Mouse (Mus musculus): ENCODE measurements around the gene Rarg. TPM values are rescaled to one million over a fixed set of nuclear protein-coding genes. Genes with fewer than 3 reads are reported as not detected.

The Rarg gene
- polyA plus RNA-seq, 1 experiment: 2.9 TPM

DNA sequence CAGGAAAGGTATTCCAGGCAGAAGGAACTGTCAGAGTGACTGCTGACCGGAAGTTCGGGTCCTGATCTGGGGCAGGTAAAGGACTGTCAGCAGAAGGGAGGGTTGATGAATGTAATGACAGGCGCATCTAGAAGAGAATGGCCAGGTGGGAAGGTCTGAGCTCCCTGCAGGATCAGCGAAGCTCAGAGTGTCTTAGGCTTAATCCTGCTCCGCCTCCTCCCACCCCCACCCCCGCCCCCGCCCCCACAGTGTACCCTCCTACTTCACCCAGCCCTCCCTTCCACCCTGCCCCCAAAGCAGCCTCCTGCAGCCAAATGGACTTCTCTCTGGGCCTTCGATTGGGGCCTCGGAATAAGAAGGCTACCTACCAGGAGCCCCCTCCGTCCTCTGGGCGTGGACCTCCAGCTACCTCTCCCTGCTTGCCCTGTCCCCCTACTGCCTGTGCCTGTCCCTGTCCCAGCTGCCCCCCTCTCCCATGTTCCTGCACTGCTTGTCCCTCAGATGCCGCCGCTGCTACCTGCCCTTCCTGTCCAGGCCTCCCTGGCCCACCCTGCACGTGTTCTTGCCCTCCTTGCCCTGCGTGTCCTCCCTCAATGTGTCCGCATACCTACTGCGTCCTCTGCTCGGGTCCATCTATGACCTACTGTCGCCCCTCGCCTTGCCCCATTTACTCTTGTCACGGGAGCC is 13.1 kb upstream of the Rarg start, which contains the start of gene Gm9918:
Gene Gm9918, plus strand, starts transcription at position 290 of the 687 bp plus-strand sequence.
- no peak for TF ChIP-seq GATA1 (IDR thresholded peaks at IDR 0.05; ENCODE audit: low read length)

DNA sequence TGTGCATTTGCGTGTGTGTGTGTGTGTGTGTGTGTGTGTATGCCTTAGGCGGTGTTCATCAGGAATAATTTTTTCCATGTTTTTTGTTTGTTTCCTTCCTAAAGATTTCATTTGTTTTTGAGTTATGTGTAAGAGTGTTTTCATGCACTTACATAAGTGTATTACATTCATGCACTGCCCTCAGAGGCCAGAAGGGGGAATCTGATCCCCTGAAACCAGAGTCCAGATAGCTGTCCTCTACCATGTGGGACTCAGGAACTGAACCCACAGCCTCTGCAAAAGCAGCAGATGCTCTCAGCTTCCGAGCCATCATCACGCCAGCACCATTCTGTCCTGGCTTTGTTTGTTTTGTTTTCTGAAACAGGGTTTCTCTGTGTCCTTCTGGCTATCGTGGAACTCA is 8.2 kb upstream of the Rarg start:
- no peak for TF ChIP-seq GATA1 (IDR thresholded peaks at IDR 0.05; ENCODE audit: low read length)

DNA sequence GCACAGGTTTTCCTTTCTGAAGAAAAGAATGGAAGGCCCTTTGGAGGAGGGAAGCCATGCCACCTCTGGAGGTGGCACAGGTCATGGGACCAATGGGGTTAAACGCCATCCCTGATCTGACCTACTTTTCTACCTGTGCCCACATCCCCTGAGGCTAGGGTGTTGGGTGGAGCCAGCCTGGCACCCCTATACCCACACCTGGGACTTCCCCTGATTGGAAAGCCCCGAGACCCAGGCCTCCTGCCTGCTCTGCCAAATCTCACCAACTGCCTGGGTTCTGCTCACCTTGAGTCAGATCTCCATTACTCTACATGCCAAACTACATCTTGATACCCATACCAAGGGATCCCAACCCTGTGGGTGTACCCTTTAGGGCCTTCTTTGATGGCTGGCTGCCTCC is 5.7 kb upstream of the Rarg start:
- TF ChIP-seq GATA1 (IDR thresholded peaks at IDR 0.05; ENCODE audit: low read length): no peak

DNA sequence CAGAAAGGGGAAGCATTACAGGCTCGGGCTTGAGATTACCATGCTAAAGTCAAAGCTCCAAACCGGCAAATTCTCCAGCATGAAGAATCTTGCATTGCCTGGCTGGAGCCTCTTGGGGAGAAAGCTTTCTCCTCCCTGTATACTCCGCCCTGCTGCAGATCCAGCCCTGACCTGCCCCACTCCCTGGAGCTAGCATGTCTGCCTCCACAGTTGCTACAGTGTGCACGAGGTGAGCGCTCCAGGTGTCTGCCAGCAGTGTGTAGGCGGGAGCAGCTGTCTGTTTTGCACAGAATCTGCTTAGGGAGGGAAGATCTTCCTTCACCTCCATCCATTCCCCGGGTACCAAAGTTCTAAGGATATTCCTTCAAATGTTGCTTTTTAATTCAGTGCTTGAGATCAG is 5.3 kb upstream of the Rarg start:
- TF ChIP-seq GATA1 (IDR thresholded peaks at IDR 0.05; ENCODE audit: low read length): no peak

DNA sequence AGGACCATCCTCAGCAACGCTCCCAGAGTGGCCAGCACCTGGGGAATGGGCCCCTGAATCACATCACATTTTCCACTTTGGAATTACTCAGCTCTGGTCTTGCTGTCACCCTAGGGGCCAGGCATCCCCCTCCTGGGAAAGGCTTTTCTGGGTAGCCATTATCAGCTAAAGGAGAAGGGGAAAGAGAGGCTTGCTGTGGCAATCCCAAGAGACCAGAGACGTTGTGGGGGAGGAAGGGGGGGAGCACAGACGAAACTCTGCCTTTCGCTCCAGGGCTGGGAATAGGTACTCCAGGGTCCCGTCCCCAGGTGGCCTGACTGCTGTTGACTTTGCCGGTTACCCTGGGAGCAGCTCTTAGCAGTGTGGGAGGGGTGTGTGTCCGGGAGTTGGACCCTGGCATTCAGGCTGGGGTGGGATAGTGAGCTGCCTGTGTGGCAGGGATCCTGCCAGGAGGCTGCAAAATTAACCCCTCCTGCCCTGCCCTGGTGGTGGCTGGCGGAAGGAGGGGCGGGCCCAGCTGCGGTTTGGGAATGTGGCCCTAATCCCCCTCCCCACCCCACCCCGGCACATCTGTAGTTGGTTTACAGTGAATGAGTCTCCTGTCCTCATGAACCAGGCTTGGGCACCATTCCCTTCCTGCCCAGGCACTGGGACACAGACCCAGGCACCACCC is 1.4 kb upstream of the Rarg start:
- no peak for TF ChIP-seq GATA1 (IDR thresholded peaks at IDR 0.05; ENCODE audit: low read length)

DNA sequence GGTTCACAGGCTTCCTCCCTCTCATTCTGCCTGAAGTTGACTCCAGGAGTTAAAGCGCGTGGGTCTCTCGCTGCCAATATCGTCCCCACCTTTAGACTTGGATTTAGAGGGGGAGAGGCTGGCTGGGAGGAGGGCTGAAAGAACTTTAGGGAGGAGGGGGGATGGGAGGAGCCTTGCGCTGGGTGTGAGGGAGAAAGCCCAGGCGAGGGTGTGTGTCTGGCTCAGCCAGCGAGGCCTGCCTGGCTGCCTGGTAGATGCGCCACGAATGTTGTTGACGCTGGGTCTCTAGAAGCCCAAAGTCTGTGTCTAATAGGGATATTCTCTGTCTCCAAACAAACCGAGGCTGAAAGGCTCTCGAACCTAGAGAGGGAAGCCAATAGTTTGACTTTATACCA is 756 bp upstream of the Rarg start:
- TF ChIP-seq GATA1 (IDR thresholded peaks at IDR 0.05; ENCODE audit: low read length): no peak

DNA sequence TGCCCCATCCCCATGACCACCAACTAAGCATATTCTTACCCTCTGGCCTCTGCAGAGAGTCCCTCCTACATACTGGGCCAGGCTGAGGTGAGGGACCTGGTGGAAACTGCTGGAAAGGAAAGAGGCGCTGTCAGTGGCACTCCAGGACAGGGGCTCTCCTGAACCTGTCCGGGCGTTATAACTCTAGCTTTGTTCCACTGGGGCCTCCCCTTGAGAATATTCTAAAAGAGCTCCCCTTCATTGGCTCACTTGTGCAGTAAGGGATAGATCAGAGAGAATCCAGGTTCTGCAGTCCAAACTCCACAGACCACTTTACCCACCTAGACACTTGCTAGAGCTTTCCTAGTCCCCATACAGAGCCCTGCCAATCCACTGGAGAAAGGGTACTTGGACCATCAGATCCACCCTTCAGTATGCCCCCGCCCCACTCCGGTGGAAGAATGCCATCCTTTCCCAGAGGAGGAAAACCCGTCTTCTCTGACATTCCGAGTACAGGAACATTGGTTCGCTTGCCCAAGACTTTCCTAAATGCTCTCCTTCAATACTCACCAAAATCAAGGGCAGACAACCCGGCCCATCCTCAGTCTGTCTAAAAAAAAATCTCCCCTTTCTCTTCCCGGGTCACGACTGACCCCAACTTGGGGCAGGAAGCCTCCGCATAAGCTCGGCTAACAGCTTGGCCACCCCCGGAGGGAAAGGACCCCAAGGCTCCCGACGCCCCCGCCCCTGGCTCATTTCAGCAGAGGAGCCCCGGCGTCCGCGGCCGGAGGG is 701 bp downstream of the Rarg start:
- no peak for TF ChIP-seq GATA1 (IDR thresholded peaks at IDR 0.05; ENCODE audit: low read length)

DNA sequence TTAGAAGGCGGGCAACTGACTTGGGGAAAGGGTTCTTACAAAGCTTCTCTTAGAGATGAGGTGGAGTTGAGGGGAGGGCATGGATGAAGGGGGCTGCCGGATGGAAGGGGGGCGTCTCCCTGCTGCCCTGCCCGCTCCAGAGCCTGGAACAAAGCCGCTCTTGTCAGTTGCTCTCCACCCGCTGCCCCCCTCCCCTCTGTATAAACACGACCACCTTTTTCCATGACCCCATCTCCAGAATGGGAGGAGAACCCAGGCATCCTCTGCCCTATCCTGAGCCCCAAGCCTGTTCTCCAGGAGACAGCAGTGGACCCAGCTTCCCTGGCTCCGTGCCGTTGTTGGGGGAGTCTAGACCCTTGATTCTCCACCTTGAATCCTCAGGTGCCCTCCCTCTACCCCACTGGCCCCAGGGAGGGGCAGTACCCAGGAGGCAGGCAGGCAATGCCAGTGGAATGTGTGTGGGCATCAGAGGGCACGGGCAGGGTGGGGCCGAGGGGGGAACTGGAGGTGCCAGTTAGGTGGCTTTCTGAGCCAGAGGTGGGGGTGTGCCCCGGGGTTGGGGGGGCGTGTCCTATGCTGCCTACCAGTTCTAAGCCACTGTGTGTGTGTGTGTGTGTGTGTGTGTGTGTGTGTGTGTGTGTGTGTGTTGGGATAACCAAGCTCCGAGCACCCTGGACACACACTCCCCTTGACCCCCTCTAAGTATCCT is 1.6 kb downstream of the Rarg start:
- no peak for TF ChIP-seq GATA1 (IDR thresholded peaks at IDR 0.05; ENCODE audit: low read length)

DNA sequence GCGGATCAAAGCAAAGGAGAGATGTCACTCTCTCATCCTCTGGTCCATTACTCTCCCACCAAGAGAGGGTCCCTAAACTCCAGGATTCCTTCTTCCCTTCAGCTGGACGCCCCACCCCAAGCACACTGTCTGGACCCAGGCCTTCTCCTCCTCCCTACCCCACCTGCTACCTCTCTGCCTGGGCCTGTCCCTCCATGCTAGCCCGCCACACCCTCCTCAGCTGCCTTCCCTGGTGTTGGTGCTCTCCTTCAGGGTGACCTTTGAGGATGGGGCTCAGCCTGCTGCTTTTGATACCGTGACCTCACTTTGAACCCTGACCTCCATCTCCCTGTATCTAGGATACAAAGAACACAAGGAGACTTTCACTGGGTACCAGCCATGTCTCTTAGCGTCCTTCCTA is 6.8 kb downstream of the Rarg start:
- no peak for TF ChIP-seq GATA1 (IDR thresholded peaks at IDR 0.05; ENCODE audit: low read length)

DNA sequence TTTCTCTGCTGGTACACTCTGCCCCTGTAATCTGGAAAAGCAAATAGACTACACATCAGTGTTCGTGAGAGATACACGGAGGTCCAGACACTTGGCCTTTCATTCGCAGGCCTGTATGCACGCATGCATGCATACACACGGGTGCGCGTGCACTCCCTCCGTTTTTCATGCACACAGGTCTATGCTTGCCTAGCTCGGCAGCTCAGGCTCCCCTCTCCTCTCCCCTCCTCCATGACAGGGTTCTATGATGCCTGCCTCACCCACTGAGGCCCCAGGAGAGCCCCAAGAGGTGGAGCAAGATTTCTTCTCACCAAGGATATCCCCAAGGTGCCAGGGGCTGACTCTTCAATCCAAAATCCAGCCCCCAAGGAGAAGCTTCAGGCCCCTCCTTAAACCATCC is 7.3 kb downstream of the Rarg start:
- TF ChIP-seq GATA1 (IDR thresholded peaks at IDR 0.05; ENCODE audit: low read length): no peak

DNA sequence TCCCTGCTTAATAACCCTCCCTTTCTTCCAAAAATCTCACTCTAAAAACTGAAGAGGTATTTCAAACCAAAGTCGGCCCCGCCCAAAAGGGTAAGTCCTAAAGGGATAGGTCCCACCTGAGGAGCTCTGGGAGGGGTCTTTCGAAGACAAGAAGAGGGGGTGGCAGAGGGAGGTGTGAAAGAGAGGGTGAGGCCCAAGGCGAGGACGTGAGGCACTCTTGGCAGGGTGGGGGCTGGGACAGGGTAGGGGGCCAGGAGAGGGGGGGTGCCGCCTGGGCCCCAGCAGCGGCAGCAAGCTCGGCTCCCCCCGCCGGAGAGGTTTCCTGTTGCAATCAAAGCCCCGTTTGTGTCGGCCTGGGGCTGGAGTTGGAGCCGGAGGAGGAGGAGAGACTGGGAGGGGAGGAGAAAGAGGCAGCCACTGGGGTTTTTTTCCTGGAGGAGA is 8.0 kb downstream of the Rarg start:
- TF ChIP-seq GATA1 (IDR thresholded peaks at IDR 0.05; ENCODE audit: low read length): no peak

DNA sequence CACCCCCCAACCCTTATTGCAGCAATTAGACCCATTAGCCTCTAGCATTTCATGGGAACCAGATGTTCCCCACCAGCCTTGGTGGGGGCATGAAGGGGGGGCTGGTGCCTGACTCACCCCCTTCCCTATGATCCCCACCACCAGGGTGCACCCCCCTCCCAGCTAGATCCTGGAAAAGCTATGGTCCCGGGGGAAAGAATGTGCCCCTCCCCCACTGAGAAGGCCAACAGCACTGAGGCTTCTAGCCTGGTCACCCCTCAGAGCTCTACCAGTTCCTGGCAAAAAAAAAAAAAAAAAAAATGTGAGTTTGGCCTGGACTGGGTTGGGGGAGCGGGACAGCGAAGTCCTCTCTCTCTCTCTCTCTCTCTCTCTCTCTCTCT is 8.5 kb downstream of the Rarg start:
- TF ChIP-seq GATA1 (IDR thresholded peaks at IDR 0.05; ENCODE audit: low read length): no peak

DNA sequence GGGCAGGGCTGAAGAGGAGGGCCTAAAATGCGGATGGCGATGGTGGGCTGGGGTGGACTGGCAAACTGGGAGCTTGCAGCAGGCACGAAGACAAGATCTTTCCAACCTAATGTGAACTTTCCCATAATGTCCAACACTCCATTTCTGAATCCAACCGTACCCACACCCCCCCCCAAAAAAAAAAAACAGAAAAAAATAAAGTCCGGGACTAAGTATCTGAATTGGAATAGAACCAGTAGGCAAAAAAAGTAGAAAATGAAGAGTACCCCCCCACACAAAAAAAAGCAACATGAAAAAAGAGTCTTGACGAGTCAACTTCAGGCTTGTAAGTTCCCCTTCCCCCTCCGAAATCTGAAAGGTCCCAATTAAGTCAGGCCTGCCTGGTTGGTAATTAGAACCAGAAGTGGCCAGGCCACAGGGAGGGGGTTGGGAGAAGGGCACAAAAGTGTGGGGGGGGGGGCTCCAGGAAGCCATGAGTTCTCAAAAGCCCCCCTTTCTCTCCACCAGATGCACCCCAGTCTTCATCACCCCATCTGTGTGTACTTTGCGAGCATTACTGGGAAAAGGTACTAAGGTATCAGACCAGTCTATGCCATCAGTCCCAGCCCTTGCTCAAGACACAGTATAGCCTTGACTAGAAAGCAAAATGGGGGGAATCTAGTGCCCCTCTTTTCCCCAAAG is 9.0 kb downstream of the Rarg start:
- no peak for TF ChIP-seq GATA1 (IDR thresholded peaks at IDR 0.05; ENCODE audit: low read length)

DNA sequence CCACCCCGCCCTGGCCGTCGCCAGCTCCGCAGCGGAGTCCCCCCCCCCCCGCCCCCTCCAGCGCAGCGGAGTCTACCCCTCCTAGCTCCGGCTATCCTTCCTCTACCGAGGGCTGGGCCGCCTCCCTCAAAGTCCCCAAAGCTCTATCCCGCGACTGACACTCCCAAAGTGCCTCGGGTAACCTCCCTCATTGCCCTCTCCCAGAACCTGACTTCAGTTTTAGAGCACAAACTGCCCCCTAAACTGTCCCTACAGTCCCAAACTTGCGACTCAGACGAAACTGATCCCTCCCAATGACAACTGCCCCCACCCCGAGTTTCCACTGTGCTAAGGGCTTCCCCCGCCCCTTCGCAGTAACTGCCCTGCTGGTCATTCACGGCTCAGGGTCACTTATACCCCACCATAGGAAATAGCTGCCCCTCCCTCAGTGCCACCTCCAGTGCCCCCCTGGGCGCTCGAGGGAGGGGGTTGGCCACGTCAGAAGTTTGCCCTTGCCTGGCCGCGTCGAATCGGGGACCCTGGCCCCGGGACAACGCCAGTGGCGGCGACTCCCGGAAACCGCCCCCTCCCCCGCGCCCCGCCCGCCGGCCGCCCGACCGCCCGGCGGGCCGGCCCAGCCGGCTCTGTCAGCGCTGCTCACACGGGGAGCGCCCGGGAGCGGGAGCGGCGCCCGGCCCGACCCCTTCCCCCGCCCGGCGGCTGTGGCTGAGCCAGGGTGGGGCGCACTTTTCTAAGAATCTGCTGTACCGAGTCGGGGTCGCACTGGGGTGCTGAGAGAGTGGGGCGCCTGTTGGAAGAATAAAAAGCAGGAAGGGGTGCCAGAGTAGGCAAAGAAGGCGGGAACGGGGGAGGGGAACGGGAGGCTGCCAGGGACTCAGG is 9.8 kb downstream of the Rarg start:
- TF ChIP-seq GATA1 (IDR thresholded peaks at IDR 0.05; ENCODE audit: low read length): no peak

Measured in G1E-ER4 (cell line).